Mouse (Mus musculus) thymus, postnatal 14 days (tissue): ENCODE results near the gene Enkd1.

Source experiments
- DNase-seq: peaks from one replicate; pipeline ENCODE4 v3.0.0; 2021

Gene Enkd1

DNA sequence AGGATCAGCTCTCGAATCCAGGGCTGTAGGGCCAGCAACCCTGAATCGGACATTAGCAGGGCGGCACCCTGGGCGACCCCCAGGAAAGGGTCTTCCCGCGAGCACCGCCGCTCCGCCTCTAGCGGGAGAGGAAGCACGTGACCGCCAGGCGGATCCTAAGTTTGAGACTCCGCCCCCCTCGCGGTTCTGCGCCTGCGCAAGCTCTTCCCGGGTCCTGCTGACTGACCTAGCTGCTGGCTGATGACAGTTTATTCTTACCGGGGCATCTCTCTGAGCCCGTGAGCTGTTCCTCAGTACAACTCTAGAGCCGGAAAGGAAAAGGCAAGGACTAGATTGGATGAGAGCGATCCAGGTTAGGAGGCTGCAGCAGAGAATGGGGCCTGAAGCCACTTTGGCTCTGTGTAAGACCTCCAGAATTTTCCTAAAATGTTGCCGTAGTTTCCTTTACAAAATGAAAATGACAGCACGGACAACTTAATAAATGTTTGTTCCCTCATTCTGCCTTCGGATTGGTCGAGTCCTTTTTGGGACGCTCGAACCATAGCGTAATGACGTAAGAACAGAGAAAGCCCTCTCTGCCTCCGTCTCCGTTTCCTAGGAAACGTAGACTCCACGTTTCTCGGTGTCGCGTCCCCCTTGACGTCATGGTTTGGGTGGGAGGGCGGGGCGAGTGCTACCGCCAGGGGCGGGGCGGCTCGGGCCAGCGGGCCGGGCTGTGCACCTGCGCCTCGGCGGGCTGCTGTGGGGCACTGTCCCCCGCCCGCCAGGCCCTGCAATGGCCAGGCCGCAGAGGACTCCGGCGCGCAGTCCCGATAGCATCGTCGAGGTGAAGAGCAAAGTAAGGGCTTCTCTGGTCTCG is 6.8 kb downstream of the Enkd1 start, which contains the start of the genes Acd and Pard6a:
Gene Acd, minus strand, starts transcription at position 137 of the 859 bp plus-strand sequence.
Gene Pard6a, plus strand, starts transcription at position 183 of the 859 bp plus-strand sequence.
- peak; percentile 98 for DNase-seq

DNA sequence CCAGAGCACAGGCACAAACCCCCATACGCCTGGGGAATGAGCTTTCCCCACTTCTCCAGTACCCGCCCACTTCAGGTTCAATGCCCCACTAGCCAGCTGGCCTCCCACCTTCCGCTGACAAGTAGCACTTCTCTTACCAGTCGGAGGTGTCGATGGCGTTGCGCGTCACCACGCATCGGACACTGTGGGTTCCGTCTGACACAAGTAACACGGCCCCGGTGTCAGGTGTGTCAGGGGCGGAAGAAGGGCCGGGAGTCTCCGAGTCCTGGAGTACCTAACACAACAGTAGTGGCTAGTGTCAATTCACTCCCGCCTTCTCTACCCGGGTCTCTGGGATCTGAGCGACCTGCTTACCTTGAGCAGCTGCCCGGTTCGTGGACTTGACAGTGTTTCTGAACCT is 7.4 kb downstream of the Enkd1 start:
- peak; percentile 62 for DNase-seq

DNA sequence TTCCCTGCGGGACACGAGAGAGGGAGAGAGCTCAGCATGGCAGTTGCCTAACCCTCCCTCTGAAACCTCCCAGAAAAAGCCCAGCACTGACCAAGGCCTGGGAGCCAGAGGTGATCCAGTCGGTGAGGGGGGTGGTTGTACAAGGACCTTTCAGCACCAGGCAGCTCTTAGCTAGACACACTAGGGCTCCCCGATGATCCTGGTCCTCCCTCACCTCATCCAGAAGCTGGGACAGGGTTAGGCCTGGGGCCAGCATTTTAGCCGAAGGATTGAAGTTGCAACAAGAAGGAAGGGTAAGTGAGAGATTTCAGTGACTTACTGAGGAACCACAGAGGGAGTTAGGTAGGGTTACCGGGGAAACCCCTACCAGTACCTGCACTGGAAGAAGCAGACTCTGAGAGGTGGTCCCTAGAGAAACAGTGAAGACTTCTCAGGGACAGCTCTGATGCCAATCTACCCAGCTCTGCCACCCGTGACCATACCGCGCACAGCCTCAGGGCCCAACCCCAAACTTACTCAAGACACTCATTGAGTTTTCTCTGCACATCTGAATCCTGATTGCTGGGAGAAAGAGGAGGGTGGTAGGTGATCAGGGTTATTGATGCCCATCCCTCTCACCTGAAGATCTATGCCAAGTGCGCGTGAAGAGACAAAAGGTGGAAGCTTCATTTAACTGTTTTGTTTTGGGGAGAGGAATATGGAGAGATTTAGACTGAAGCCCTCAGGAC is 8.4 kb downstream of the Enkd1 start:
- DNase-seq, result no peak

DNA sequence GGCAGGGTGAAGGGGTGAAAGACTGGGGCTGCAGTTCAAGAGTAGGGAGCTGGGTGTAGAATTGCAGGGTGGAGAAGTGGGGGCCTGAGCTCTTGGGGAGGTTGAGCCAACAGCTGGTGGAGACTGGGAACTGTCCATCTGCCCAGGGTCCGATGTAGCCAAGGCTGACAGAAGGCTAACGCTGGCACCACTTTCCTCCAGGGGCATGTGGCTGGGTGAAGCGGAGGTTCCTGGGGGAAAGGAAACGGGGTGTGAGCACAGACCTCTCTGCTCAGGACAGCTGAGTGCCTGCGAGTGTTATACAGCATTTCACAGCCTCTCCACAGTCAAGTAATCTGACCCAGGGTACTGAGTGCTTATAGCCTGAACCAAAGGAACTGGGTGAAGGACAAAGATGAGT is 9.3 kb downstream of the Enkd1 start:
- DNase-seq, result no peak

DNA sequence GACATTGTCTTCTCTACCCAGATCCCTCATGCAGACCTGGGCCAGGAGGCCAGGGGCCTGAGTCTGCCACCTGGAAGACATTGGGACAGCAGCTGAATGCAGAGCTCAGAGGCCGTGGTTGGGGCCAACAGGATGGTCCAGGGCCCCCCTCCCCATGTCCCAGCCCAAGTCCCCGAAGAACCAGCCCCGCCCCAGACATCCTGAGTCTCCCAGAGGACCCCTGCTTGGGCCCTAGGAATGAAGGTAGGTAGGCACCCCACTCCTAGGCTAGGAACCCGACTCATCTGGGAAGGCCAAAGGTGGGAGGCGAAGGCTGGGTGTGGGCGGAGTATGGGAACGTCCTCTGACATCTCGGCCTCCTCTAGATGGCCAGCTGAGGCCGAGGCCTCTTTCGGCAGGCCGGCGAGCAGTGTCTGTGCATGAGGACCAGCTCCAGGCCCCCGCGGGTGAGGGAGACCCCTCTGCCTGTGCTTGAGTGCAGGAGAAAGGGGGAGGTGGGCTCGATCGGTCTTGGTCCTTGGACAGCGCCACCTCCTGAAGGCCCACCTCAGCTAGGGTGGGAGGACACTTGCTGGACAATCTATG is 10.7 kb downstream of the Enkd1 start:
- DNase-seq, result no peak

DNA sequence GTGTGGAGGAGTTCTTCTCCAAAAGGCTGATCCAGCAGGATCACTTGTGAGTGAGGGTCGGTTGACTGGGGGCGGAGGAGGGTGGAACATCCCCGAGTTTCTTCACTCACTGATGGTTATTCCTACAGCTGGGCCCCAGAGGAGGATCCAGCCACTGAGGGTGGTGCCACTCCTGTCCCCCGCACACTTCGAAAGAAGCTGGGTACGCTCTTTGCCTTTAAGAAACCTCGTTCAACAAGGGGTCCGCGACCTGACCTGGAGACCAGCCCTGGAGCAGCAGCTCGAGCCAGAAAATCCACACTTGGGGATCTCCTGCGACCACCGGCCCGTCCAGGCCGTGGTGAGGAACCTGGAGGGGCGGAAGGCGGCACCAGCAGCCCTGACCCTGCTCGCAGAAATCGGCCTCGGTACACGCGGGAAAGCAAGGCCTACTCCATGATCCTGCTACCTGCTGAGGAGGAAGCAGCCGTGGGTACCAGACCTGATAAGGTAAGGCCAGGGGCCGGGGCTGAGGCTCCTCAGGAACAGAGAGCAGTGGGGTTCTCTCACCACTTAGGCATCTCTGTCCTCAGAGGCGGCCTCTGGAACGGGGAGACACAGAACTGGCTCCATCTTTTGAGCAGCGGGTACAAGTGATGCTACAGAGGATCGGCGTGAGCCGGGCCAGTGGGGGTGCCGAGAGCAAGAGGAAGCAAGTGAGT is 12.8 kb downstream of the Enkd1 start:
- DNase-seq, result no peak

DNA sequence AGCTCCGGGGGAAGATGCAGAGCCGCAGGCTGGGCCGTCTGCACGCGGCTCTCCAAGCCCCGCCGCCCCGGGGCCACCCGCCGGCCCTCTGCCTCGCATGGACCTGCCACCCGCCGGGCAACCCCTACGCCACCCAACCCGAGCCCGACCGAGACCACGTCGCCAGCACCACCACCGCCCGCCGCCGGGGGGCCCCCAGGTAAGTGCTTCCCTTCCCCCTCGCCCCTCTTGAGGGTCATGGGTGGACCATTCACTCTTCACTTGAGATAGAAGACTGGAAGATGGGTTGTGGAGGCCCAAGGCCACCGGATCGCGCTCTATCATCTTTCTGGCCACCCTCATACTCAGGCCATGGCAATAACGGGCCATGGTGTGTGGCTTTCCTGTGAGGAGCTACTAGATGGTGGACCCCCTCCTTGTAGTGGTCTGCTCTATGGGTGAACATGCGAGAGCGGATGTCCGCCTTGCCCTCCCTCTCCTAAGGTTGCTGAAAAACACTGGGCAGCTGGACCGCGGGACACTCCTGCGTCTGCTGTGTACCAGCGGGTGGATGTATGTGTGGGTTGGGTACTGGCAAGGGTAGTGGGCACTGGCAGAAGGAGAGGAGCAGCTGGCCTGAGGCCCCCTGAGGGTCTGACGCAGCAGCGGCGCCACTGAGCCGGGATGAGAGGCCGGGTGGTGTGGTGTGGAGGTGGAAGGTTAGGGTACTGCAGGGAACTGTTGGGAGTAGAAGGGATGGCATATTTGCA is 13.8 kb downstream of the Enkd1 start:
- no peak for DNase-seq

DNA sequence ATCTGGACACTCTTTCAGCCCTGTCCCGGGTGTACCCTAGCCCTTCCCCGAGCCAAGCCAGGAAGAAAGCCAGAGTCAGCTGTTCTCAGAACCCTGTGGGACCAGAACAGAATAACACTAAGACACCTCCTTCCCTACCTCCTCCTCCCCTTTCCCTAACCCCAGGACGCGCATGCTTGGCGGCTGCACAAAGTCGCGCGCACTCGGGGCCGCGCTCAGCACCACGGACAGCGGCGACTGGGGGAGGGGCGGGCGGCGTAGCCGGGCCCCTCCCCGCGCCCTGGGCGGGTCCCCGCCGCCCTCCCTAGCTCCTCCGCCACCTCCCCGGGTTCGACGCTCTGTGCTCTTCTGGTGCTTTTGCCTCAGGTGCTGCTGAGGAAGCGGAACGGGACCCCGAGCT is 14.4 kb downstream of the Enkd1 start:
- DNase-seq, result no peak

DNA sequence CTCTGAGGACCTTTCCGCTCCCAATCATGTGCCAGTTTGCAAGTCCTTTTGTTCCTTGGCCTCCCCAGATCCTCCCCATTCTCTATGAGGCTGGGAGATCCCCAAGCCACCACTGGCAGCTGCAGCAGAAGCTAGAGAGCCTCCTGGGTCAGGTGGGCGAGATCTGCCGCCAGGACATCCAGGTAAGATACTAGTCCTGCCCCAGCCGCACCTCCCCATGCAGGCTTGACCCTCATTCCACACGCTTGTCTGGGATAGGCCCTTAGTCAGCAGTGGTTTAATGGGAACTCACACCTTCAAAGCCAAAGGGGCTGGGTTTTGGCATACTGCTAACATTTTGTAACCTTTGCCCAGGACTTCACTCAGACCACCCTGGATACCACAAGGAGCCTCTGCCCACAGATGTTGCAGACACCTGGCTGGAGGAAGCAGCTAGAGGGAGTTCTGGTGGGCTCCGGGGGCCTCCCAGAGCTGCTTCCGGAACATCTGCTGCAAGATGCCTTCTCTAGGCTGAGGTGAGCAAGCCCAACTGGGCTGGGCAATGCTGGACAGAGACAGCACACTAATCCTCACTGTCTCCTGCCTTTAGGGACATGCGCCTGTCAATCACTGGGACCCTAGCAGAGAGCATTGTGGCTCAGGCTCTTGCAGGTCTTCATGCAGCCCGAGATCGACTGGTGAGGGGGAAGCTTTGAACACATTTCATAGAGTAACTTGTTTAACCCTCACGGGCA is 15.4 kb downstream of the Enkd1 start:
- no peak for DNase-seq

DNA sequence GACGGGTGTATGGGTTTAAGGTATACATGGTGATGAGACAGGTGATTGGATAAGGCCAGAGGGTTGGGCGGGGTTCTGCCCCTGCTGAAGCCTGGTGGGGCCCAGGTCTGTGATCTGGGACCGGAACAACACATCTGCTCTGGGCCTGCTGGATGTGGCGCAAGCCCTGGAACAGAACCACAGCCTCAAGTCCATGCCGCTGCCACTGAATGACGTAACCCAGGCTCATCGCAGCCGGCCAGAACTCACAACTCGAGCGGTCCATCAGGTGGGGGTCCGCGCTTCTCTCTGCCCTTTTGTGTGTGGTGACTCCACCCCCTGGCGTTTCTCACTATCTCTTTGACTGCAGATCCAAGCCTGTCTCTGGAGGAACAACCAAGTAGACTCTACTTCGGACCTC is 17.0 kb downstream of the Enkd1 start:
- no peak for DNase-seq

DNA sequence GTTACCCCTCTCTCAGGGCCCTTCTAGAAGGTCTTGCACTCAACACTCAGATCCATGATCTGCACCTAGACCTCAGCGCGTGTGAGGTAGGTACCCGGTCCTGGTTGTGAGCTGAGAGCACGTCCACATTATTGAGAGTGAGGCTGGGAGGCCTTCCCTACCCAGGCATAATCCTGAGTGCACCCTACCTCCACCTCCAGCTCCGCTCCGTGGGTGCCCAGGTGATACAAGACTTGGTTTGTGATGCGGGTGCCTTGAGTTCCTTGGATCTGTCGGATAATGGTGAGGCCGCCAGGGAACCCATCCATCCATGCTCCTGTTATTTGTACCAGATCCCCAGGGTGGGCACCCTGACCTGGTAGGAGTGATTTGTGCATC is 18.0 kb downstream of the Enkd1 start:
- DNase-seq, result no peak

DNA sequence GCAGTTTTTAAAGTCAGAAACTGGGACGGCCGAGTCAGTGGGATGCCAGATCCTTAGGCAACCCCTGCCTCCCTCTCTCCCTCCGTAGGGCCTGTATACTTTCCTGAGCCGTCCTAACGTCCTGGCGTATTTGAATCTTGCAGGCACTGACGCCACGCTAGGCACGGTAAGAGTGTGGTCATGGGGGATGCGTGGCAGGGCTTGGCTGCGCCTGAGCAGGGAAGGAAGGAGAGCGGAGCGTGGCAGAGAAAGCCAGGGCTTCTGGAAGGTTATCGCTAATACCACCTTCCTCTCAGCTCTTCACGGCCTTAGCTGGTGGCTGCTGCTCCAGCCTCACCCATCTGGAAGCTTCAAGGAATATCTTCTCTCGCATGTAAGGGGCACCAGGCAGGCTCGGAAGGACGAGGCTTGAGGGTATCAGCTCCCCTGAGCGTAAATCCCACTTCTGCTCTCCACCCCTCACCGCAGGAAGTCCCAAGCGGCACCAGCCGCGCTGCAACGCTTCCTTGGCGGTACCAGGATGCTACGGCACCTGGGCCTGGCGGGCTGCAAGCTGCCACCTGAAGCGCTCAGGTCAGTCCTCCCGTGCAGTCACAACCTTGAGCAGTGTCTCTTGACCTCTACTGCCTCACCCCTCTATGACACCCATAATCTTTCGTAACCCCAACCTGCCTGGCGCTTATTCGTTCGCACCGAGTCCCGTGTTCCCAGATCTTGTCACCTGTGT is 18.6 kb downstream of the Enkd1 start:
- DNase-seq, result no peak

DNA sequence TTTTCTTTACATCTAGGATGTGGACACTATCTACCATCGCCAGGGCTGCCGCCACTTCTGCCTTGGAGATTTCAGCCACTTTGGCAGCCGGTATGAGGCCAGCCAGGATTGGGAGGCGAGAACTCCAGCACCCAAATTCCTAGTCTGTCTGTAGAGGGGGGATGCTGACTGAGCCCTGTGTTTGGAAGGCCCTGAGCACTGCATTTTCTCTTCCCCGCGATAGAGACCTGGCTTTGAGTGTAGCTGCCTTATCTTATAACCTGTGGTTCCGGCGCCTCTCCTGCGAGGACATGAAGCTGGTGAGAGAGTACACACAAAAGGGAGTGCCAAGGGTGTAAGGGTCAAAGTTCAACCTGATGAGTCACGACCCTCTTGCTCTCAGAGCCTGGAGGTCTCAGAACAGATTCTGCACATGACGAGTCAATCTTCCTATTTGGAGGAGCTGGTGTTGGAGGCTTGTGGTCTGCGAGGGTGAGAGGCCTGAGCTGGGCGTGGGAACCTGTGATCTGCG is 19.7 kb downstream of the Enkd1 start:
- no peak for DNase-seq

DNA sequence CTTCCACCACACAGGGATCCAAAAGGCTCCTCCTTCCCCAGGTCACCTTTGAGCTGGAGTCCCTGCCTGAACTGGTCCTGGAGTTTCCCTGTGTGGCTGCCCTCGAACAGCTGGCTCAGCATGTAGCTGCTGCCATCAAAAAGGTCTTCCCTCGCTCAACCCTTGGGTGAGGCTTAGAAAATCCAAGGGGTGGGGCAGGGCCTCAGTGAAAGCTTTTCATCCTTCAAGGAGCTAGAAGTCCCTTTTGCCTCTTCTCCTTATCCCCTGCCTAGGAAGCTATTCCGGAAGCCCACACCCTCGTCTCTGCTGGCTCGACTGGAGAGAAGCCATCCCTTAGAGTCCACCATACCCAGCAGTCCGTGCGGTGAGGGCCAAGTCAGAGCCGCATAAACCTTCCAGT is 20.5 kb downstream of the Enkd1 start:
- peak; percentile 17 for DNase-seq

DNA sequence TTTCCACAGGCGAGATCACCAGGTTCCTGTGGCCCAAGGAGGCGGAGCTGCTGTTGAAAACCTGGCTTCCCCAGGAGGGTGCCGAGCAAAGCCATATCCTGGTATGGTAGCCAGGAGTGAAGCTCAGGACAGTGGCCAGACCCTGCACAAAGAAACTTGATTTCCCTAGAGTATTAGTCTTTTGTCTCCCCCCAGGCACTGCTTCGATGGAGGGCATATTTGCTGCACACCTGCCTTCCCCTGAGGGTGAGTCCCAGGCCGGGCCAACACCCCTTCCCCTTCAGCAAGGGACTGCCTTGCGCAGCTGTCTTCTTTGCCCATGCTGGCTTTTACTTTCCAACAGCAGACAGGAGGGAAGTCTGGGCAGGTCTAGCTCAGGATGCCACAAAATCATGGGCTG is 21.5 kb downstream of the Enkd1 start:
- DNase-seq, result peak; percentile 66

DNA sequence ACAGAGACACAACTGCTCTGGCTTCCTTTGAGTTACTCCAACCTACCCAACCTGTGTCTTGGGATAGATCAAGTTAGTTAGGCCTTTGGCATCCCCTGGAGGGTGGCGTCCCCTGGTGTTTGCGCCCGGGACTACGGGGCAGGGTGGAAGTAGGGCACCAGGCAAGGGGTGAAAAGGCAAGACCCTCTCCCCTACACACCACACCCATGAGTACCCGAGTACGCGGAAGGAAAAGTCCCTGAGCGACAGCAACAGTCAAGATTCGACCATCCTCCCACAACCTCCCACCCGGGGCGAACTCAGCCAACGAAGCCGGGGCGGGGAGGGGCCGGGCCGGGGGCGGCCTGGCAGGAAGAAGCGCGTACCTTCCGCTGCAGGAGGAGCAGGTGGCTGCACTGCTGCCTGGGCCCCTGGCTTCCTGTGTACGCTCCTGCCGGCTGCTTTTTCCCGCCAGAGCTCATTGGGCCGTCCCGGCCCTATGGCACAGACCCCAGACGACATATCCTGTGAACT is 22.2 kb downstream of the Enkd1 start, which contains the start of gene Carmil2:
Gene Carmil2, plus strand, starts transcription at position 479 of the 513 bp plus-strand sequence.
- peak; percentile 98 for DNase-seq

DNA sequence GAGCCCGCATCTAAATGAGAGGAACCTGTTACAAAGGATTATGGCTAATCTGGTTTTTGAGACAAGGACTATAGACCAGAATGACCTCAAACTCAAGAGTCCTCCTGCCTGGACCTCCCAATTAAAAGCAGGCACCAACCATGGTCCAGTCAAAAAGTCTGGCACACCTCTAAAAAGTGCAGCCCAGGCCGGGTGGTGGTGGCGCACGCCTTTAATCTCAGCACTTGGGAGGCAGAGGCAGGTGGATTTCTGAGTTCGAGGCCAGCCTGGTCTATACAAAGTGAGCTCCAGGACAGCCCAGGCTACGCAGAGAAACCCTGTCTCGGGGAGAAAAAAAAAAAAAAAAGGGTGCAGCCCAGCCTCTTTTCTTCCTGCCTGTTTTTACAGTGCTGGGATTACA is 22.7 kb downstream of the Enkd1 start:
- no peak for DNase-seq

DNA sequence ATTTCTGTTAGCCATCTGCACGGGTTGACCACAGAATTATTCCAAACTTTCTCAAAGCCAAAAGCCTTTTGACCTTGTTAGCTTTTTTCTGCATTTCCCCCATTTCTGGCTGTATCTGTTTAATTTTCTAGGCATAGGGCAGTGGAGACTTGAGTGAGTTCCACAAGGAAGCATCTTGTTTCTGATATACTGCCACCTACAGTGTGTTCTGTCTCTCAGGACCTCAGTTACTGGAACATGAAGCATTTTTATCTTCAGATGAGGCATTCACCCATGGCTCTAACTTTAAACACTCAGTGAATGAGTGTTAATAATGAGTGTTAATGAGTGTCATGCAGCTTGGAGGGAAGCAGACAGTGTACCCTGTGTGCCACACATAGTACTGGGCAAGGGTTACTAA is 30.1 kb downstream of the Enkd1 start:
- DNase-seq, result no peak

DNA sequence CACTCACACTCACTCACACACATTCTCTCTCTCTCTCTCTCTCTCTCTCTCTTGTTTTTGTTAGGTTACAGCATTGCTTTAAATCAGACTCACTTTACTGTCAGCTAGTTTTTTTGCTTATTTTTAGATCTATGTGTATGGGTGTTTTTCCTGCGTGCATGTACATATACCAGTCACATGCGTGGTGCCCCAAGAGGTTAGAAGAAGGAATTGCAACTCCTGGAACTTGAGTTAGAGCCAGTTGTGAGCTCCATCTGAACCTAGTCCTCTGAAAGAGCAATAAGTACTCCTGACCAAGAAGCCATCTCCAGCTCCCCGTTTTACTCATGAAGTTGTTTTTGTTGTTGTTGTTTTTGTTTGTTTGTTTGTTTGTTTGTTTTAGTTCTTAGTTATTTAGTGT is 46.8 kb downstream of the Enkd1 start:
- DNase-seq, result peak; percentile 61

DNA sequence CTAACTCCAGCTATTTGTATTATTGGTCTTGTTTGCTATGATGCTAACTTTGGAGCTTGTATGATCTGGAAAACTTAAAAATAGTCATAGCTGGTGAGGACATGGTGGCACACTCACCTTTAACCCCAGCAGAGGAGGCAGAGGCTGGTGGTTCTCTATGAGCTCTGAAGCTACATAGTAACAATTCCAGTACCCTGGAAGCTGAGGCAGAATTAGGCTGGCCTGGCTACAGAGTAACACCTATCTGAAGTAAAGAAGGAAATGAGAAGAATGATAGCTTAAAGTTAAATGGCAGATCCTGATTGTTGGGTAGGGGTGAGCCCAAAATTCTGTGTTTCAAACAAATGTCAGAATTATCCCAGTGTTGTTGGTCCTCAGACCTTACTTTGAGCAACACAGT is 50.4 kb downstream of the Enkd1 start:
- DNase-seq, result no peak
